Mouse (Mus musculus): Measurements from ENCODE around the gene Cdc37l1. TPM values are rescaled to one million over a fixed set of nuclear protein-coding genes. Genes with fewer than 3 reads are reported as not detected.

Cdc37l1 gene
- polyA plus RNA-seq, 1 experiment: 9.2 TPM

GRCm38 (mm10) chr19:29046961-29047333 lies 56.8 kb downstream of the Cdc37l1 start:
- Histone ChIP-seq H3K36me3 (ENCODE audit: control insufficient read depth, insufficient read depth) (no peaks in the 10 kb centered on the region), H3K79me2 (ENCODE audit: control insufficient read depth, insufficient read depth) (peaks cover 7% of the 10 kb centered on the region), H3K27me3 (ENCODE audit: control insufficient read depth, insufficient read depth, insufficient read length) (no peaks in the 10 kb centered on the region), H3K4me2 (ENCODE audit: low read depth) (peak overlapping the region; percentile 72), H3ac (ENCODE audit: control insufficient read depth, insufficient read length) (peak overlapping the region; percentile 54), H3K4me3 (peak overlapping the region; percentile 41)
- TF ChIP-seq TCF12 (IDR thresholded peaks at IDR 0.05; ENCODE audit: insufficient read depth, poor library complexity, severe bottlenecking) (no peak), USF1 (IDR thresholded peaks at IDR 0.05; ENCODE audit: low read depth) (no peak), SRF (IDR thresholded peaks at IDR 0.05; ENCODE audit: control insufficient read depth, insufficient read length, low read depth) (no peak), POLR2A (IDR thresholded peaks at IDR 0.05; ENCODE audit: insufficient read length, low read depth) (no peak), E2F4 (IDR thresholded peaks at IDR 0.05; ENCODE audit: insufficient read depth) (no peak), MYOD1 (IDR thresholded peaks at IDR 0.05; ENCODE audit: control insufficient read depth in 1 of 3, insufficient read length in 2 of 3, low read depth in 2 of 3) (no peak), MYOG (IDR thresholded peaks at IDR 0.05; ENCODE audit: control insufficient read depth in 1 of 3, insufficient read depth in 1 of 3, insufficient read length in 2 of 3, low read depth in 2 of 3) (no peak), REST (IDR thresholded peaks at IDR 0.05; ENCODE audit: insufficient read depth, insufficient read length) (no peak), CEBPB (IDR thresholded peaks at IDR 0.05; ENCODE audit: insufficient read depth, poor library complexity, severe bottlenecking) (no peak)

GRCm38 (mm10) chr19:29047334-29048170 lies 57.4 kb downstream of the Cdc37l1 start, which contains the start of gene Ak3:
Gene Ak3, minus strand, starts transcription at chr19:29047961.
- Histone ChIP-seq H3ac (ENCODE audit: control insufficient read depth, insufficient read length) (peak within 1 kb of the TSS; percentile 54), H3K79me2 (ENCODE audit: control insufficient read depth, insufficient read depth) (peaks cover 7% of the 10 kb centered on the region), H3K27me3 (ENCODE audit: control insufficient read depth, insufficient read depth, insufficient read length) (no peaks in the 10 kb centered on the region), H3K36me3 (ENCODE audit: control insufficient read depth, insufficient read depth) (no peaks in the 10 kb centered on the region), H3K4me3 (peak within 1 kb of the TSS; percentile 41), H3K4me2 (ENCODE audit: low read depth) (peak within 1 kb of the TSS; percentile 72)
- TF ChIP-seq CEBPB (IDR thresholded peaks at IDR 0.05; ENCODE audit: insufficient read depth, poor library complexity, severe bottlenecking): no peak
- TF ChIP-seq REST (IDR thresholded peaks at IDR 0.05; ENCODE audit: insufficient read depth, insufficient read length): no peak
- peak in 2 of 3 experiments; percentile 63 to 93 for TF ChIP-seq MYOD1 (IDR thresholded peaks at IDR 0.05; ENCODE audit: control insufficient read depth in 1 of 3, insufficient read length in 2 of 3, low read depth in 2 of 3)
- no peak for TF ChIP-seq E2F4 (IDR thresholded peaks at IDR 0.05; ENCODE audit: insufficient read depth)
- no peak for TF ChIP-seq USF1 (IDR thresholded peaks at IDR 0.05; ENCODE audit: low read depth)
- TF ChIP-seq TCF12 (IDR thresholded peaks at IDR 0.05; ENCODE audit: insufficient read depth, poor library complexity, severe bottlenecking): no peak
- TF ChIP-seq SRF (IDR thresholded peaks at IDR 0.05; ENCODE audit: control insufficient read depth, insufficient read length, low read depth): no peak
- TF ChIP-seq MAX (IDR thresholded peaks at IDR 0.05; ENCODE audit: low read depth): no peak
- TF ChIP-seq MYOG (IDR thresholded peaks at IDR 0.05; ENCODE audit: control insufficient read depth in 1 of 3, insufficient read depth in 1 of 3, insufficient read length in 2 of 3, low read depth in 2 of 3): peak in 2 of 3 experiments; percentile 73 to 79
- TF ChIP-seq POLR2A (IDR thresholded peaks at IDR 0.05; ENCODE audit: insufficient read length, low read depth): peak; percentile 88
- peak; percentile 42 for TF ChIP-seq TCF3 (IDR thresholded peaks at IDR 0.05; ENCODE audit: insufficient read length, low read depth)
- TF ChIP-seq POLR2AphosphoS2 (IDR thresholded peaks at IDR 0.05; ENCODE audit: insufficient read length, low read depth): peak; percentile 42

- no peak overlapping the region for H3K4me2 ChIP-seq (ENCODE audit: low read depth)
- no peak for TF ChIP-seq E2F4 (IDR thresholded peaks at IDR 0.05; ENCODE audit: insufficient read depth)
- no peak for TF ChIP-seq TCF3 (IDR thresholded peaks at IDR 0.05; ENCODE audit: insufficient read length, low read depth)
- TF ChIP-seq TCF12 (IDR thresholded peaks at IDR 0.05; ENCODE audit: insufficient read depth, poor library complexity, severe bottlenecking): no peak
- TF ChIP-seq POLR2AphosphoS2 (IDR thresholded peaks at IDR 0.05; ENCODE audit: insufficient read length, low read depth): no peak
- TF ChIP-seq USF1 (IDR thresholded peaks at IDR 0.05; ENCODE audit: low read depth): no peak
- 0 out of 2 replicates have a peak, but pooled peaks have one; percentile 18 for TF ChIP-seq CEBPB (IDR thresholded peaks at IDR 0.05; ENCODE audit: insufficient read depth, poor library complexity, severe bottlenecking)
- no peak for TF ChIP-seq SRF (IDR thresholded peaks at IDR 0.05; ENCODE audit: control insufficient read depth, insufficient read length, low read depth)
- H3K79me2 ChIP-seq (ENCODE audit: control insufficient read depth, insufficient read depth): peaks cover 7% of the 10 kb centered on the region
- H3K36me3 ChIP-seq (ENCODE audit: control insufficient read depth, insufficient read depth): no peaks in the 10 kb centered on the region
- no peak overlapping the region for H3ac ChIP-seq (ENCODE audit: control insufficient read depth, insufficient read length)
- H3K4me3 ChIP-seq: no peak overlapping the region
- no peaks in the 10 kb centered on the region for H3K27me3 ChIP-seq (ENCODE audit: control insufficient read depth, insufficient read depth, insufficient read length)
Observed at GRCm38 (mm10) chr19:29049401-29050075, 59.4 kb downstream of the Cdc37l1 start.

GRCm38 (mm10) chr19:29050186-29050980 lies 60.2 kb downstream of the Cdc37l1 start:
- no peak overlapping the region for H3K4me2 ChIP-seq (ENCODE audit: low read depth)
- no peaks in the 10 kb centered on the region for H3K27me3 ChIP-seq (ENCODE audit: control insufficient read depth, insufficient read depth, insufficient read length)
- no peaks in the 10 kb centered on the region for H3K36me3 ChIP-seq (ENCODE audit: control insufficient read depth, insufficient read depth)
- H3K79me2 ChIP-seq (ENCODE audit: control insufficient read depth, insufficient read depth): peaks cover 7% of the 10 kb centered on the region
- TF ChIP-seq TCF3 (IDR thresholded peaks at IDR 0.05; ENCODE audit: insufficient read length, low read depth) (no peak), E2F4 (IDR thresholded peaks at IDR 0.05; ENCODE audit: insufficient read depth) (no peak), USF1 (IDR thresholded peaks at IDR 0.05; ENCODE audit: low read depth) (no peak), TCF12 (IDR thresholded peaks at IDR 0.05; ENCODE audit: insufficient read depth, poor library complexity, severe bottlenecking) (no peak), CEBPB (IDR thresholded peaks at IDR 0.05; ENCODE audit: insufficient read depth, poor library complexity, severe bottlenecking) (no peak), POLR2AphosphoS2 (IDR thresholded peaks at IDR 0.05; ENCODE audit: insufficient read length, low read depth) (no peak), POLR2A (IDR thresholded peaks at IDR 0.05; ENCODE audit: insufficient read length, low read depth) (no peak), REST (IDR thresholded peaks at IDR 0.05; ENCODE audit: insufficient read depth, insufficient read length) (no peak), MYOD1 (IDR thresholded peaks at IDR 0.05; ENCODE audit: control insufficient read depth in 1 of 3, insufficient read length in 2 of 3, low read depth in 2 of 3) (no peak), MYOG (IDR thresholded peaks at IDR 0.05; ENCODE audit: control insufficient read depth in 1 of 3, insufficient read depth in 1 of 3, insufficient read length in 2 of 3, low read depth in 2 of 3) (no peak), SRF (IDR thresholded peaks at IDR 0.05; ENCODE audit: control insufficient read depth, insufficient read length, low read depth) (no peak), MAX (IDR thresholded peaks at IDR 0.05; ENCODE audit: low read depth) (no peak)
- no peak overlapping the region for H3K4me3 ChIP-seq
- no peak overlapping the region for H3ac ChIP-seq (ENCODE audit: control insufficient read depth, insufficient read length)

Data from myocyte (in vitro differentiated cells).